Mouse (Mus musculus): ENCODE measurements around the gene Tmem246. TPM values are rescaled to one million over a fixed set of nuclear protein-coding genes. Genes with fewer than 3 reads are reported as not detected.

The Tmem246 gene
- total RNA-seq (2012; rRNA removed) (2.6 and 2.9 TPM in 2 replicates), polyA plus RNA-seq (2012; ENCODE audit: insufficient read depth in 1 of 2, insufficient read length in 2 of 2, low read depth in 1 of 2, low replicate concordance in 2 of 2, missing spikeins in 1 of 2) (10 to 100 TPM in 1 of 2 experiments, not detected in 1; 11.1 TPM)

GRCm38 (mm10) chr4:49597183-49598100, at the start of gene Tmem246:
Tmem246 (minus strand) TSS chr4:49597876.
- peak; percentile 51 for DNase-seq (ENCODE audit: low read depth, low spot score)
- peak within 1 kb of the TSS; percentile 53 to 79 for H3K4me3 ChIP-seq (ENCODE audit: control insufficient read depth in 1 of 2, insufficient read depth in 1 of 2, low read depth in 2 of 2, low read length in 2 of 2)

GRCm38 (mm10) chr4:49639913-49640312, 42.2 kb upstream of the Tmem246 start:
- Histone ChIP-seq H3K4me3 (ENCODE audit: control insufficient read depth in 1 of 2, insufficient read depth in 1 of 2, low read depth in 2 of 2, low read length in 2 of 2) (no peak overlapping the region), H3K4me1 (ENCODE audit: control insufficient read depth in 1 of 2, insufficient read depth in 2 of 2, low read length in 2 of 2) (peaks cover 0 to 3% of the 10 kb centered on the region in 2 experiments; a peak in 2 of 4 replicates), H3K36me3 (ENCODE audit: control insufficient read depth in 1 of 2, insufficient read depth in 2 of 2, low read length in 2 of 2) (peaks cover 5 to 15% of the 10 kb centered on the region in 2 experiments), H3K27me3 (ENCODE audit: control insufficient read depth in 1 of 2, insufficient read depth in 2 of 2, low read length in 2 of 2) (no peaks in the 10 kb centered on the region), H3K27ac (ENCODE audit: control insufficient read depth, low read depth, low read length) (no peak overlapping the region), H3K79me2 (ENCODE audit: control insufficient read depth, insufficient read depth, low read length, poor library complexity) (no peaks in the 10 kb centered on the region), H3K9ac (ENCODE audit: control insufficient read depth, low read depth, low read length, poor library complexity, severe bottlenecking) (no peak overlapping the region), H3K9me3 (replicated peaks; ENCODE audit: insufficient read depth, low read length) (no peaks in the 10 kb centered on the region)
- TF ChIP-seq CTCF (IDR thresholded peaks at IDR 0.05 in 2 of 3, conservative IDR thresholded peaks at IDR 0.05 in 1 of 3; ENCODE audit: control insufficient read depth in 1 of 3, insufficient read depth in 1 of 3, low read depth in 2 of 3, low read length in 3 of 3, poor library complexity in 1 of 3, severe bottlenecking in 1 of 3) = peak in 1 of 3 experiments; percentile 30; a peak in 2 of 6 replicates
- peak; percentile 85 for TF ChIP-seq BHLHE40 (IDR thresholded peaks at IDR 0.05; ENCODE audit: borderline replicate concordance, low read depth, low read length)
- TF ChIP-seq MXI1 (IDR thresholded peaks at IDR 0.05; ENCODE audit: low read depth, low read length) = peak; percentile 19; the same call in 1 of the 2 replicates
- TF ChIP-seq EP300 (IDR thresholded peaks at IDR 0.05; ENCODE audit: low read depth in 1 of 2, low read length in 2 of 2) = peak; percentile 76 to 78
- TF ChIP-seq ZMIZ1 (IDR thresholded peaks at IDR 0.05; ENCODE audit: low read depth, low read length) = no peak
- peak; percentile 81 for TF ChIP-seq TCF12 (IDR thresholded peaks at IDR 0.05; ENCODE audit: low read depth, low read length)
- TF ChIP-seq TAL1 (IDR thresholded peaks at IDR 0.05; ENCODE audit: low read length) = peak; percentile 64
- peak; percentile 69; the same call in 1 of the 2 replicates for TF ChIP-seq GATA1 (IDR thresholded peaks at IDR 0.05; ENCODE audit: low read depth, low read length)
- no peak for TF ChIP-seq ETS1 (IDR thresholded peaks at IDR 0.05; ENCODE audit: low read depth, low read length)
- TF ChIP-seq RCOR1 (IDR thresholded peaks at IDR 0.05; ENCODE audit: low read depth, low read length) = peak; percentile 76; the same call in 1 of the 2 replicates
- DNase-seq (ENCODE audit: low read depth, low spot score) = peak; percentile 51

More at GRCm38 (mm10) chr4:49597183-49598100, at the start of gene Tmem246:
- Histone ChIP-seq H3K36me3 (ENCODE audit: control insufficient read depth in 1 of 2, insufficient read depth in 2 of 2, low read length in 2 of 2) (peaks cover 0 to under 1% of the 10 kb centered on the region in 2 experiments; a peak in 1 of 4 replicates), H3K4me1 (ENCODE audit: control insufficient read depth in 1 of 2, insufficient read depth in 2 of 2, low read length in 2 of 2) (0 out of 4 replicates have a peak, but pooled peaks cover 0 to 2% of the 10 kb centered on the region in 2 experiments), H3K9ac (ENCODE audit: control insufficient read depth, low read depth, low read length, poor library complexity, severe bottlenecking) (peak within 1 kb of the TSS; percentile 58), H3K9me3 (replicated peaks; ENCODE audit: insufficient read depth, low read length) (no peaks in the 10 kb centered on the region), H3K79me2 (ENCODE audit: control insufficient read depth, insufficient read depth, low read length, poor library complexity) (no peaks in the 10 kb centered on the region), H3K27me3 (ENCODE audit: control insufficient read depth in 1 of 2, insufficient read depth in 2 of 2, low read length in 2 of 2) (peaks cover 0 to 3% of the 10 kb centered on the region in 2 experiments; a peak in 3 of 4 replicates), H3K27ac (ENCODE audit: control insufficient read depth, low read depth, low read length) (no peak within 1 kb of the TSS)
- TF ChIP-seq MAZ (IDR thresholded peaks at IDR 0.05; ENCODE audit: low read depth, low read length) = 0 out of 2 replicates have a peak, but pooled peaks have one; percentile 14
- TF ChIP-seq NELFE (IDR thresholded peaks at IDR 0.05; ENCODE audit: low read depth, low read length) = peak; percentile 36
- TF ChIP-seq USF1 (IDR thresholded peaks at IDR 0.05; ENCODE audit: low read depth, low read length) = peak; percentile 78
- TF ChIP-seq POLR2A (IDR thresholded peaks at IDR 0.05; ENCODE audit: control insufficient read depth in 1 of 2, insufficient read depth in 1 of 2, low read depth in 1 of 2, low read length in 2 of 2, poor library complexity in 1 of 2) = peak in 1 of 2 experiments; percentile 16; a peak in 1 of 4 replicates
- TF ChIP-seq BHLHE40 (IDR thresholded peaks at IDR 0.05; ENCODE audit: borderline replicate concordance, low read depth, low read length) = no peak
- no peak for TF ChIP-seq TBP (IDR thresholded peaks at IDR 0.05; ENCODE audit: low read depth, low read length)

Measured in MEL (cell line).